Mouse (Mus musculus) urinary bladder, postnatal 10 days (tissue): Measurements from ENCODE around the gene Ankrd28.
"Not testable (repeated sequence)": the region's sequence is repeated elsewhere in the genome, so short reads cannot be mapped to it uniquely, and the experiment has no call there.

Source experiments
- DNase-seq: peaks from one replicate; pipeline ENCODE4 v3.0.0; 2022; ENCODE audit warnings: low spot score

Gene Ankrd28

DNA sequence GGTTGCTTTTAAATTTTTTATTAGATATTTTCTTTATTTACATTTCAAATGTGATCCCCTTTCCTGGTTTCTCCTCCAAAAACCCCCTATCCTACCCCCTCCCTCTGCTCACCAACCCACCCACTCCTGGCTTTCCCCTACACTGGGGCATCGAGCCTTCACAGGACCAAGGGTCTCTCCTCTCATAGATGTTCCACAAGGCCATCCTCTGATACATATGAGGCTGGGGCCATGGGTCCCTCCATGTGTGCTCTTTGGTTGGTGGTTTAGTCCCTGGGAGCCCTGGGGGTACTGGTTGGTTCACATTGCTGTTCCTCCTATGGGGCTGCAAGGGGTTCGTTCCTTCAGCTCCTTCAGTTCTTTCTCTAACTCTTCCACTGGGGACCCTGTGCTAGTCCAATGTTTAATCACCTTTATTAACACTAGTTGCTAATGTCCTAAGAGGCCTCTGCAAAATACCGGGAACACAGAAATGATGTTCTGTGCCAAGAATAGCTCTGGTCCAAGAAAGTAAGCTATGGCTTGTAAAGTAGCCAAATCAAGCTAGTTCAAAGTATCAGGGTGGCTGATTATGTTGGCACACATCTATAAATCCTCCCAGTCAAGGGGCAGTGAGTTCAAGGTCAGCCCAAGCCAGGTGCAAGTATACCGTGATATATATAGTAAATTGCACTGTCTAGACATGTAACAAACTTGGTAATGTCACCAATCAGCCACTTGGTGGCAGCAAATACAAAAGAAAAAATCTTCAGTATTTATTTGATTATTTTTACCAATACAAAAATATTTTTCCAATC is 36.3 kb downstream of the Ankrd28 start:
- no peak for DNase-seq

DNA sequence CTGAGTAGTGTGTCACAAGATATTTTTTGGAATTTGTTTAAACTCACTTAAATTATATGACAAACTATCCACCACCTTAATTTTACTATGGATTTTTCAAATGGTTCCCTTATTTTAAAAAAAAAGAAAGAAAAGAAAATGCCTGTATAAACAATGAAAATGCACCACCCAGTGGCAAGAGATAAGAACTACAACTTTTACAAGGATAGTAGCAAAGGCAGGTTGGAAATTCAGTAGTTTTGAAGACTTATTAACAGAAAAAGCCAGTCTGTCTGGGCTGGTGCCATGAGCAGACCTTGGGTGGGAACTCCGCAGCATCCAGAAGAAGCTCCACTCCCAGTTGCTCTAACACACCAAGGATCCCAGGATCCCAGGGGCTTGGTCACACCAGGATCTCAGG is 39.7 kb downstream of the Ankrd28 start:
- no peak for DNase-seq

DNA sequence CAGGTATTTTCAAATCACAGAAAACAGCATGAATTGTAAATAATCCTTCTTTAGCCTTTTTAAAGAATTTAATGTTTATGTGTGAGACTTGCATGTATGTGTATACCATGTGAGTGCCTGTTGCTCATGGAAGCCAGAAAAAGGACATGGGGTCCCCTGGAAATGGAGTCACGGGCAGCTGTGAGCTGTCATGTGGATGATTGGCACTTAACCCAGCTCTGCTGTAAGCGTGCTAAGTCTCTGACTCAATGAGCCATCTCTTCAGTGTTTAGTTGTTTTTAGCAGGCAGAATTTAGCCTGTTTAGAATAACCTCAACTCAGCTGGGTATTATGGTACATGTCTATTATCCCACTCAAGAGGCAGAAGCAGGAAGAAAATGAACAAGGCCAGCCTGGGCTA is 43.5 kb downstream of the Ankrd28 start:
- no peak for DNase-seq

DNA sequence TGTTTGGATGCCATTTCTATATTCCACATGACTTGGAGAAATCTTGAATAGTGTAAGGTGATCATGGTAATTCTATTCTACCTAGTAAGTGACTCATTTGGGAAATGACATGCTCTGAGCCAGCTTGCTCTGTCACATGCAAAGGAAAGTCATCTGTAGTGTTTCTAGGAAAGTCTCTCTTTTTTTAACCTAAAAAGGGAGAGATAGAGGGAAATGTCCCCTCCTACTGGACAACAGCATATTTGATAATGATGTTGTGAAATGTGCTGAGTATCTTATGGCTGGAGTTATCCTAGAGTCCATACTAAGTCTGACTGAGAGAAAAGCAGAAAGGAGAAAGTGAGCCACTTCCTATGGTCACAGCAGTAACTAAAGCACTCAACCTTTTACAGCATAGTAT is 44.8 kb downstream of the Ankrd28 start:
- DNase-seq: no peak

DNA sequence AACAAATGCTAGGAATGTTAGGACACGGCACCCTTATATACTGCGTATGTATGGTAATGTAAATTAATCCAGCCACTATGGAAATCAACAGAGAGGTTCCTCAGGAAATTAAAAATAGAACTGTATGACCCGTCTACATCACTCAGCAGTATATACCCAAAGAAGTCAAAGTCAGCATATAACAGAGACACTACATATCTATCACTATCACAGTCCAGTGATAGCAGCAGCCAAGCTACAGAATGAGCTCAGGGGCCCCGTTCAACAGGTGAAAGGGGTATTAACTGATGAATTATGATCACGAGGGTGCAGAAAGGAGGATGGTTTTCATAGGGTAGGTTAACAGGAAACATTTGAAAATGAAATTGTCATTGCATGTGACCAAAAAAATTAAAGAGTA is 45.5 kb downstream of the Ankrd28 start:
- DNase-seq: no peak

DNA sequence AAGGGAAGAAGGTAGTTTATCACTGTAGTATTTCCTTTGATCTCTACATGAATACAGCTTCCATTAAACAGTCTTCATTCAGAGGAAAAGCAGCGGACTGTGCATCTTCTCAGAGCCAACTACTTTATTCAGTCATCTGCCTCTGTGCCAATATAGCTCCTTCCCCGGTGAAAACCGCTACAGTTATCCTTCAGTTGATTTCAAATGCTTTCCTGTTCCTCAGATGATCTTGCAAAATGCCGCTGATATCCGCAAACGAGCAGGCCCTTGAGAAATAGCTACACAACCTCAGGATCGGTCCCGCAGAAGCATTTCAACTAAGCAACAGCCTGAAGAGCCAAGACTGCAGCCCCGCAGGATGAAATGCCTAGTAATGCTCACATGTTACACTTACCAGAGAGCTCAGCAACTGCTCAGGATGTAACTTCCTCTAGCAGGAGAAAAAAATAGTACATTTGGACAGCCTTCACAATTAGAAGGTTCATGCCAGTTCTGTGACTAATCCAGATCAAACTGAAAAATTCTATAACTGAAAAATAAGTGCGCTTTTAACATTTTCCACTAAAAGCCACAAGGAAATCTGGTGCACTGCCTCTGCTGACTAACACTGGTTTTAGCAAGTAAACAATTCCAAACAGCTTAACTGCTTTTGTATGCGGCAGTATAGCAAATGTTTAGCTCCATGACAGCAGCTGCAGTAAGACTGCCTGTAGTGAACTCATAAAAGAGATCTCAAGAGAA is 49.0 kb downstream of the Ankrd28 start:
- no peak for DNase-seq

DNA sequence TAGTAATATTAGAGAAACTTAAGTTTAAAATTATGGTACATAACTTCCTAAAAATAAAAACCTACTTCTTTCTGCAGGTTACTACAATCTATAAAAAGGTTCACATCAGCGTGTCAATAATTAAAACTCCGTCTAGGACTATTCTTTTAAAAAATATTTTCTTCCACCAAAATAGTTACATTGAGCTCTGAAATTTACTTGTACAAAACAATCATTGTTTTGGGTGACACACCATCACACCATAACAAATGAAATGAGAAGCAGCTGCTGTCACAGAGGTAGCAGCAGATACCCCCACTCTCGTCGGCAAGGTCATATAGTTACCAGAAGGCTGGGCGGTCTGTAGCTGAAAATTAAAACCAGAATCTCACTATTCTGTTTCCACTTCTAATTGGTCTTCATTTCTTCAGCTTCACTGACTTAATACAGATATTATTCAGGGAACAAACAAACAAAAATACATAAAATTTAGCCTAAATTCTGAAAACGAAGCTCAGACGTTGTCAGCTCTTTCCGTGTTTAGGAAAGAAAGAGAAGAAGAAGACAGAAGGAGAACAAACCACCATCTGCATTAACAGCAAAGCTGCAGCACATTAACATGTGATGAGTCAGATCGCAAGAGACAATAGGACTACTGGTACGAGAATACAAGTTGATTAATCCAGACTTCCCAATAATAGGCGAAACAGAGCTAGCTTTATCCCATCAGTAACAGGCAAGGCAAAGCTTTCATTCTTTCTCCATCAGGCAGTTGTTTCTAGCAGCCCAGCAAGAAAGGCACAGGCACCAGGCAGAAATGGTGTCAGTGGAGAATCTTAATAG is 49.8 kb downstream of the Ankrd28 start:
- no peak for DNase-seq

DNA sequence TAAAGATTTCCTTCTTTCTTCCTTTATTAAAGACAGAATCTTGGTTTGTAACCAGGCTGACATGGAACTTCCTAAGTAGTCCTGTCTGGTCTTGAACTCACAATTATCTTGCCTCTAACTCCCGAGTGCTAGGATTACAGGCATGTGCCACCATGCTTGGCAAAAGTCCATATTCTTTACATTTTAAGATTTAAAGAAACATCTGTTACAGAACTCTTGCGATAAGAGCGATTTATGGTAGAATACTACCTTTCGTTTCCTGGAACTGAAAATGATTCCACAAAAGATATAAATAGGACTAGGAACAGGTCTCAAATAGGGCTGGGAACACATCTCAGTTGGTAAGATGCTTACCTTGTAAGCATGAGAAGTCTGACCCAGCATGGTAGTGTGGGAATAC is 56.9 kb downstream of the Ankrd28 start:
- no peak for DNase-seq

DNA sequence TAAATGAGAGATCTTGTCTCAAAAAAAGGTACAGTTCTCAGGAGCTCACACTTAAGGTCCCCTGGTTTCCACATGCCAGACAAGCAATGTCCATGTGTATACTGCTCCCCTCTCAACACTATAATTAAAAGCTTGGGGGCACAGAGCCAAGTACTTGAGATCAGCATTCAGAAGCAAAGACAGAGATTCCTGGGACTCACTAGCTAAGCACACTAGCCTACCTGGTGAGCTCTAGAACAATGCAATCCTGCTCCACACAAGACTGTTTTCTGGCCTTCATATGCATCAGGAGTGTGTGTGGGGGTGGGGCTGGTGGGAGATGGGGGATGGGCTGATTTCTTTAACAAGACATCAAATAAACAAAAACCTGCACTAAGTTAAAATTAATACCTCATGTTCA is 58.2 kb downstream of the Ankrd28 start:
- DNase-seq: no peak

DNA sequence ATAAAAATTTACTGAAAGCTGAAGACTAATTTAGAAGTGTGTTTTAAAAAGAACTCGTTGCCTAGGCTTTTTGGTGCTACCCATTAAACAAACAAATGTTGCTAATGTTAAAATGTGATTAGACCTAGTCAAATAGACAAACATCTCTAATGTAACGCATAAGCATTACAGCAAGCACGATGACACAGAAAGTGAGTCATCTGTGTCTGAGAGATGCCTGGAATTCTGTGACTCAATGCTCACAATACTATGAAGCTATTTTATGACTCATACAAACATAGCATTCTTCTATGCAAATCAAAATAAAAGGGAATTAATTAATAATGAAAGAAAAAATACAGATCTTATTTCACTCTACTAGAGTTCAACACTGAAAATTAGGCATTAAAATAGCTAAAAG is 61.9 kb downstream of the Ankrd28 start:
- DNase-seq: no peak

DNA sequence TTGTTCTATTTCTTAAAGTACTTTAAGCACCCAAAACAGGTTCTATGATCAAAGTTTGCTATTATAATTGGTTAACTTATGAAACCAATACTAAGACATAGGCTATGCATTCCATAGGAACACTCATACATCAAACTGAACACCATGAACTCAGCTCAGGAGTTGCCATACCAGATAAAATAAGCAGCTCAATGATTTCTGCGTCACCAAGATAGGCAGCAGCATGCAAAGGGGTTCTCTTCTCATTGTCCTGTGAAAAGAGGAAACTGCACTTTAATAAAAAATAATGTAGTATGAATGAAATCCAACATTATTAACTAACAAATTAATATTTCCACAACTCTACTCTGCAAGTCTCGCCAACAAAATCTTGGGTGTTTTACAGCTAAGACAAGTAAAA is 66.4 kb downstream of the Ankrd28 start:
- no peak for DNase-seq

DNA sequence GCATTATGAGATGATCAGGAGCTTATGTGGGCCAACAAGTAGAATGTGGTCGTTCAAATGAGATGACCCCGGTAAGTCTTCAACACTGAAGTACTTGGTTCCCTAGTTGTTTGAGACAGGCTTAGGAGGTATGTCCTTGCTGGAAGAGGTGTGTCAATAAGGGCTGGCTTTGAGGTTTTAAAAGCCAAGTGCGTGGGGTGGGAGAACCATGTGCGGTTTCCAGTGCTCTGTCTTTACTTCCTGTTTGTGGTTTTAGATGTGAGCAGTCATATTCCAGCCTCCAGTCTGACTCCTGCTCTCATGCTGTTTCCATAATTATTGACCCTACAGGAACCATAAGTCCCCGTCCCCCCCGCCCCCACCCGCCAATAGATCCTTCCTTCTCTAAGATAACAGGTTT is 68.7 kb downstream of the Ankrd28 start:
- DNase-seq: no peak

DNA sequence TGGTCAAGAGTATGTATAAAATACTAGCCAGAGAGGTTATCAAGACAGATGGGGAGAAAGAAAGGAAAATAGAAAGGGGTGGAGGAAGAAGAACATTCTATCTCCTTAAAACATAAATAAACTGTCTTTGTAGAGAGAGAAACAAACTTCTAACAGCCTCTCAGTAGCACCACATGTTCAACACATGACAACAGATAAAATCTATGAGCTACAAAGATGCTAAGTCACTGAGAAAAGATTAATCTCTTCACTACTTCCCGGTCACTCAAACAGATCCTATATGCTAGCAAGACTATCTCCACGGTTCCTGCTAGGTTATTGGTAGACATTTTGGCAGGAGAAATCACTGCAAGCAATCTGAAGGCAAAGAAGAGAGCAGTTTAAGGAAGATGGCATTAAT is 71.3 kb downstream of the Ankrd28 start:
- no peak for DNase-seq

DNA sequence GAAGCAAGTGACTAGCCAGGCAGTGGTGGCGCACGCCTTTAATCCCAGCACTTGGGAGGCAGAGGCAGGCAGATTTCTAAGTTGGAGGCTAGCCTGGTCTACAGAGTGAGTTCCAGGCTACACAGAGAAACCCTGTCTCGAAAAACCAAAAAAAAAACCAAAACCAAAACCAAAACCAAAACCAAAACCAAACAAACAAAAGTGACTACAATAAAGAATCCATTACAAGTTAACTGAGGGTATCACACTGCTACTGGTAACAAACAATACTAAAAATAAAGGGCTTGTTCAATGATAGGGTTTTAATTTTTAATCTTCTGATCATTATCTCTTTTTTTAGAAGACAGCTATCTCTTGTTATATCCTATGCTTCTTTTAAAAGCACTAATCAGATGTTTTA is 72.0 kb downstream of the Ankrd28 start:
- not testable (repeated sequence) for DNase-seq

DNA sequence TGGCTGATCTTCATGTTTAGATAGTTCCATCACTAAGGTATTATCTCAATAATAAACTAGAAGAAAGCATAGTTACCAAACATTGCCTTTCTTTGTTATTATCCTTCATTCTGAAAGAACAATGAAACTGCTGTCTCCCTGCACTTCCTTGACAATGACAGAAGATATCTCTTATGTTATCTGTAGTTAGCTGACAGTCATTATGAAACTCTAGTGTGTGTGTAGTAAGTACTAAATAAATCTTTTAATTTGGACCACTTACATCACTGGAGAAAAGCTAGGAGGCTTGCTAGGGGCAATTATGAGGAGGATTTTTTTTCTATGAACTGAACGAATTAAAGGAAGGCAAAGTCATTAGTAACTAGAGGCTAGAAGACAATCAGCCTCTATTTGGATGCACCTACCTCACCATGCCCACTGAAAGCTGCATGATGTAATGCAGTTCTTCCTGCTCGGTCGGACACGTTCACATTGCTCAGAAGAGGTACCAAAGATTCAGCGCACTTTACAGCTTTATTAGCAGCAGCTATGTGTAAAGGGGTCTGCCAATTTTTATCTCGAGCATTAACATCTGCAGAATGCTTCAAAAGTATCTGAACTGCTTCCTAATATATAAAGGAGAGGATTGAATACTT is 82.1 kb downstream of the Ankrd28 start:
- no peak for DNase-seq

DNA sequence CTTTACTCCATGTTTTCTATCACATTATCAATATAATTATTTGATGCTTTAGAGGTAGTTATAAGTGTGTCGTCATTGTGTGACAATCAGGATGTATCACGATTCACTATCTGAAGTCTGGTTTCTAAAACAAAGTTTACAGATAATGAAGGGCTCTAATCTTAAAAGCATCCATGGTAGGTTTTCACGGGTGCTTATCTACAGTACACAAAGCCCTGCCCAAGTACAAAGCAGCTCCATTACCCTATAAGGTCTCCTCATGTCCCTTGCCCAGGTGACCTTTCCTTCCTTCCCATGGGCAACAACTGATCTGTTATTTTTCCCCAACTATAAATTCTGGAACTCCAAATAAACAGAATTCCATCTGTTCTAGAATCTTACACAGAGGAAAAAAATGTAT is 87.9 kb downstream of the Ankrd28 start:
- DNase-seq: no peak

DNA sequence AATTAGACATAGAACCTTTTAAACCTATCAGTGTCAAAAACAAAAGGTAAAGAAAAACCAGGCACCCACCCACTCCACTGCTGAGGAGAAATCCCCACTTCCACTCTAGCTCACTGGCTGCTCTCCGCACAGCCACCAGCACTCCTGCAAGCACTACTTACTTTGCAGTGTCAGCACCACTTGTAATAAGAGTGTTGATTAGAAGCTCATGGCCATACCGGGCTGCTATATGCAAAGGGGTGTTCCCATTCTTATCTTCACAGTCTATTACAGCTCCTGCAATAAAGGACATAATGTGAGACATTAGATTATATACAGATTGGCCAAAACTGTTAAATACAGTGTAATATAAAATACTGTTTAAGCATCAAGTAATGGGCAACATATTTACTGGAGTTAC is 95.6 kb downstream of the Ankrd28 start:
- DNase-seq: no peak

DNA sequence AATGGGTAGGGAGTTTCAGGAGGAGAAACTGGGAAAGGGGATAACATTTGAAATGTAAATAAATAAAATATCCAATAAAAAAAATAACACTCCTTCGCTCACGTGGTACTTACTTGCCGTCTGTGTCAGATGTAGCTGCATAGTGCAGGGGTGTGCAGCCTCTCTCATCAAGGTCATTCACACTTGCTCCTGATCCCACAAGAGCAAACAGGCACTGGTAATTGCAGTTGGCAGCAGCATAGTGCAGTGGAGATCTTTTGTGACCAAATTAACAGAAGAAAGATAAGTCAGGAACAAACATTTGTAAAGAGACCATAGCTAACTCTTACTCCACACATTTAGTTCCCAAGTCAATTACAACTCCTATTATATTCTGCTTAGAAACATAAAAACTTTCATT is 102.9 kb downstream of the Ankrd28 start:
- DNase-seq: no peak

DNA sequence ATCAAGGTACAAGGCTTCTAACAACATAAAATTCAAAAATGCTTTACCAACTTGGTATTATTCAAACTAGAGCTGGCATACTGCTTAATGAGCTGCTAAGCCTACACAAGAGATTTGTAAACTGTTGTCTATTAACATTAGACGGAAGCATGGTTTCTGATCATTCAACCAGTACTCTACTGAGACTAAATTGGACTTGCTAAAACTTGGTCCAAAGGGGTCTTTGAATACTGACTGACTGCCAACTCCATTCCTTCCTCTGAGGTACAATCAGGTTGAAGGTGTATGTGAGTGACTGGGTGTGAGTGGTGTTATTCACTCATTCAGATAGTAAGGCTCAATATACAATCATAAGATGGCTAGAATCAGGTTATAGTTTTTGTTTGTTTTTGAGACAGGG is 107.7 kb downstream of the Ankrd28 start:
- DNase-seq: no peak

DNA sequence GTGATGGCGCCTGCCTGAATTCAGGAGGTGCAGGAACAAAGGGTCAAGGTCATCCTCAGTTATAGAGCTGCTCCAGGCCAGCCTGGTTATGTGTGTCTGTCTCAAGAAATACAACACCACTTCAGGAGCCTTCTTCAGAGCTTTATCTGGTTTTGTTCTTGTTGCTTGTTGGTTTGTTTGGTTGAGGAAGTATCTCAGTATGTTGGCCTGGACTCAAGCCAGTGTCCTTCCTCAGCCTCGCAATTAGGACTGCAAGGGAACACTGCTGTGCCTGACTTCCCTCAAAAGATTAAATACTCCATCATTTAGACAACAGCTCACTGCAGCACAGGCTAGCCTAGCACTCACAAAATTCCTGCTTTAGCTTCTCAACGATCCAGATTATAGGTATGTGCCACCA is 109.2 kb downstream of the Ankrd28 start:
- no peak for DNase-seq

DNA sequence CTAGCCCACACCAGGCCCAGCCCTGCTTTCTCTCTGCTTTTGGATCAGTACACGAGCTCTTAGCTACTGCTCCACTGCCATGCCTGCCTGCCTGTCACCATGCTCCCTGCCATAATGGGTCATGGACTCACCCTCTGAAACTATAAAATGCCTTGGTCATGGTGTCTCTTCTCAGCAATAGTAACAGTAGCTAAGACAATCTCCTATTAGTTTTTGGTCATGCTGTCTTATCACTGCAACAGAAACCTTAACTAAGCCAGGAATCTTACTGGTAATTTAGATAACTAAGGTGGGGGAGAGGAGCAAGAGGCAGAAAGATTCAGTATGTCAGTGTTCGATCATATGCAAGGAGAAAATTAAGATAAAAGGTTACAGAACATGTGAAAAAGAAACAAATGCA is 112.1 kb downstream of the Ankrd28 start:
- no peak for DNase-seq

DNA sequence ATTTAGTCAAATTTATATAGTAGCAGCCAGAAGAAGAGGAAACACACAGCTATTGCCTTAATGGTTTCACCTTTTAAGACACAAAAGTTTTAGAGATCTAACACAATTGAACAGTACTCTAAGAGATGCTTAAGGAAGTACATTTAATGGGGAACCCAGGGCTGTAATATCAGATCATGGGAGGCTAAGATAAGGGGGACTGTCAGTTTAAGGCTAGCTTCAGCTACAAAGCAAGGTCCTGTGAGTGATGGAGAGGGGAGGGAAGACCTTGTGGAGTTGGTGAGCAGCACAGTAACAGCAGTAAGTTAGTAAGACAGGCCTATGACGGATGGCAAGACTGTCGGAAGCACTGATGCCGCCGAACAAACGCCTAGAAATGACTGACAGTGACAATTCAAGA is 113.1 kb downstream of the Ankrd28 start:
- no peak for DNase-seq
